Mouse (Mus musculus) c-Kit-positive CD71-positive TER-119-positive erythroid progenitor cells, embryonic 14.5 days (primary cell): ENCODE data around the gene Smg7.

Experiments used
- DNase-seq: peaks from one replicate; pipeline ENCODE4 v3.0.0-alpha.2; 2013; ENCODE audit warnings: low spot score

The Smg7 gene

DNA sequence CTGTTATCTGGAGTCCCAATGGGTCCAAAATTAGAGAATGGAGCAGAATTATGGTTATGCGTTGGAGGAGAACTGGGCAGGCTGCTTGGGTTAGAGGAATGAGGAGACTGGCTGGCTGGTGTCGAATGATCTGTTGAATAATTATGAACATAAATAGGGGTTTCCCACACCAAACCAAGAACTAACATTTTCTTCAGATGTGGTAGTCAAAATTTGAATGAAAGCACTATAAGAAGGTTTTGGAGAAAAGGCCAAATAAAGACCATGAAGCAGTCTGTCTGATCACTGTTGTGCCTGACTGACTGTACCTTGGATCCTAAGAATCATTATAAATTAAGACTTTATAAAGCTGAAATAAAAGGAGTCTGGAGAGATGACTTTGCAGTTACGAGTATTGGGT, 62.1 kb downstream of the Smg7 start:
- no peak for DNase-seq

DNA sequence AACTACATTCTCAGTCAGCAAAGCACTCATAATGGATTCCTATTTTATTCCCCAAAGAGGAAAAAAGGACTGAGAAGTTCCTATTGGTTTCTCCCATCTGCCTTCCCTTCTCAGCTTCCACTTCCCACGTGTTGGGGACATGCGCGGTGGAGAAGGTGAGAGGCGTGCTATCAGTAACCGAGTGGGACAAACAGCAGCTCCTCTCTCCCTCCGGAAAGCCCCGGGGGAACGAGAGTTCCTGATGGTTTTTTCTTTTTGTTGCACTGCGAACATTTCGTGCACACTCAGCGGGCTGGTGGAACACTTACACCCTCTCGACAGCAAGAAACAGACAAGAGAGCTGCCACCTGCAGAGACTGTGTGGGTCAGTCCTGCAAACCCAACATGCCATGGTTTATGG, 63.6 kb downstream of the Smg7 start:
- no peak for DNase-seq

DNA sequence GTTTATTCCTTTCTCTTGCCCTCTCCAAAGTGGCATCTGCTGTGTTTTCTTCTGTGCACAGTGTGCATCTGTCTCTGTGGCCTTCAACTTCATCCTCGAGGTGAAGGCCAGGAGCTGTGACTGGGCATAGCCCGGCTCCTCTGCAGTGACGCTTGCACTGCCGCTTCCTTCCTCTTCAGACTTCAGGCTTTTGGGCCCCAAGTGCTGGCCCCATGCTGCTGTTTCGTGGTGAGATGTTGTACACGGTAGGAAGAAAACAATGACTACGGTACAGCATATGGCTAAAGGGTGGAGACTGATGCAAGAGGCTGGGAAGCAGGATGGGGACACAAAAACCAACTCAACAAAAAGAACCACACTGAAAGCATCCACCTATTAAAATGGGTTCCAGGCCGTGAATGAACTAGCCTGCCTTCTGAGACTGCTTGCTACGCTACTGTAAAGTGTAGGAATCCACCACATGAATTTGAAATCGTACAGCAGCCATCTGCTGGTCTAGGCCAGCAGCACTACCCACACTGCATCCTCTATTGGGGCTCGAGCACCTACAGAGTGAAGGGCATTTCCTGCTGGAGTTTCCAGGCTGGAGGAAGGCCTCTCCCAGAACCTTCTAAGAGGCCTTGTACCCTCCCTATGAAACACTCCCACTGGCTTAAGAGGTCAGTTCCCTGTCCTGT, 64.3 kb downstream of the Smg7 start:
- no peak for DNase-seq

DNA sequence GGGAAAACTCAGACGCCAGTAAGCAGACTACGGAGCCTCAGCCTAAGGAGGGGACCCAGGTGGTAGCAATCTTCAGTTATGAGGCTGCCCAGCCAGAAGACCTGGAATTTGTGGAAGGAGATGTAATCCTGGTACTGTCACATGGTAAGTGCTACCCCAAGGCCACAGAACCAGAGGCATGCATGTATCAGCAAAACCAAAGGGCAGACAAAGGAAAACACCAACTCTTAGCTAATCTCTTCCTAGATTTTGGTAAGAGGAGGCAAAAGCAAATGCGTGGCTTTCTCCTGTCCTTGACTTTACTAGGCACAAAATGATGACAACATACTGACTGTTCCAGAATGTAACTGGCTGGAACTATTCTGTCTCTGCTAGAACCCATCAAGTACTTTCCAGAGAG, 67.4 kb downstream of the Smg7 start:
- DNase-seq: no peak

DNA sequence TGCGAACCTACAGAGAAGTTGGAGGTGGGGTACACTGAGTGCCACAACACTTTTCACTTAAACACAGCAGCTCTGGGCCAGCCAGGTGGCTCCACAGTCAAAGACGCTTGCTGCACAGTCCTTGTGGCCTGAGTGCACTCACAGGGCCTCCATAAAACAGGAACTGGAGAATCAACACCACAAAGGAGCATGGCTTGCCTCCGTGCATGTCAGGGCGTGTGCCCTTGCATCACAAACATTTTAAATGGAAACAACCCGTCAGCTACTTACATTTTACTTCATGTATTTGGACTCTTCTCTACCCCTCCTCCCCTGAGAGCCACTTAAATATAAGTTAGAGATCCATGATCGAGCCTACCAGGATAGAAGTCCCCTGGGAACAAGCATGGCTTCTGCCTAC, 70.1 kb downstream of the Smg7 start:
- no peak for DNase-seq

DNA sequence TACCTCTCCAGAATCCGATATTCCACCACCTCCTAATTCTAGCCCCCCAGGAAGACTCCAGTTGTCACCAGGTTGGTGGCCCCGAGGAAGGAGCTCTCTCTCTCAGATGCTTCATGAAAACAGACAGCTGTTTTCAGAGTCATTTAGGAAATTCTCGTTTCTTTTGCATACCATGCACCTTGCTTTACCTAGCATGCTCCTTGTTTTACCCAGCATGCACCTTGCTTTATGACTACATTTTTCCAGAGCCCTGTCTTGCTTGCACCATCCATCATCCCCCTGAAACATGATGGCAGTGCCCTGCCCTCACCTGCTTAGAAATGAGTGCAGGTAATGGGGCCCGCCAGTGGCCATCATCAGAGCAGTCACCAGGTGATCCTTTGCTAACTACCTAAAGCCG, 70.8 kb downstream of the Smg7 start:
- DNase-seq: no peak

DNA sequence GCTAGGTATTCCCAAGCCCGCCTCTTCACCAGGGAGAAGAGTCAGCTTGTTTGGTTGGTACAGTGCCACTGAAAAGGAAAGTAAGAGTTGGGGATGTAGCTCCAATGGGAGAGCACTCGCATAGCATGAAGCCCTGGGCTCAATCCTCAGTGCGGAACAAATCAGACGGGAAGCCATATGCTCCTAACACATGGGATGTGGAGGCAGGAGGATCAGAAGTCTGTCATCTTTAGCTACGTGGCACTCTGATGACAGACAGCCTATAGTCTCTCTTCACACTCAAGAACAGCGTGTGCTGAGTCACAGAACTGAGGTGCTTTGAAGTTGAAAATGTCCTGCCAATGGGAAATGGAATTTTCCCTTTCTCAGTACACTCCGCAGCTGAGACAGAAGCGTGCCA, 71.4 kb downstream of the Smg7 start:
- no peak for DNase-seq

DNA sequence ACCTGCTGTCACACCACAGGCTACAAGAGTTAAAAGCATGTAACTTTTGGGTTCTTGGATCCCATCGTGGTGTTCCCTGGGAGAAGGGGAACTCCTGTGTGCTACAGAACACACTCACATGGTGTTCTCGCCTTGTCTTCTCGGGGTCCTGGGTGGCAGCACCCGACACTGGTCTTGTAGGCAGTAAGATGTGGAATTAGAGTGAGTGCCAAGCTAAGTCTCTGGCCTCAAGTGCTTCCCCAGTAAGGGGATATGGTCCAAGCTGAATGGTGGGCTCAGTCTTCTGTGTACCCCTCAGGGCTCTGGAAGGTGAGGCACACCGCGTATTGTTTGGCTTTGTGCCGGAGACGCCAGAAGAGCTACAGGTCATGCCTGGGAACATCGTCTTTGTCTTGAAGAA, 72.4 kb downstream of the Smg7 start:
- DNase-seq: no peak

DNA sequence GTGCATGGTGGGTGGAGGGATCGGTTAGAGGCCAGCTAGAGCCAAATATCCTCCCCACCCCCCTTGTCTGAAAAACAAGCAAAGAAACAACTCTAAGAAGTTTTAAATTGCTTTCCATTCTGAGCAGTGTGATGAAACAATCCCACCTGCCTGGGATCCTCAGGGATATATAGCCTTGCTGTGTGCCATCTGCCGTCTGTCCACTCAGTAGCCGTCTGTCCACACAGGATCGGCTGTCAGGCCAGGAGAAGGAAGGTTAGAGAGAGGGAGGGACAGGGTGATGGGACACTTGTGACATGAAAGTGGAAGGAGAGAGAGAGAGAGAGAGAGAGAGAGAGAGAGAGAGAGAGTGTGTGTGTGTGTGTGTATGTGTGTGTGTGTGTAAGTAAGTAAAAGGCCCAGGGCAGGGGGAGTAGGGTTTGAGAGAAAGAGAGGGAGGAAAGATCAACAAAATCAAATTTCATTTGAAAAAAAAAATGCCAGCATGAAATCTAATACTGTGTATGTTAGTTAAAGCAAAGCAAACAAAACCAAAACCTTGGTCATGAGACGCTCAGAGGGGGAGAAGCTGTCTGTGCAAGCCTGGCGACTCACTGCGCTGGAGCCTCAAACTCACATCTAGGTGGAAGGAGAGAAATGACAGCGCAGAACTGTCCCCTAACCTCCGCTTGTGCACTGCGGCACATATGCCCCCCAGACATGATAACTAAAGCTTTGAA, 73.7 kb downstream of the Smg7 start:
- DNase-seq: no peak

DNA sequence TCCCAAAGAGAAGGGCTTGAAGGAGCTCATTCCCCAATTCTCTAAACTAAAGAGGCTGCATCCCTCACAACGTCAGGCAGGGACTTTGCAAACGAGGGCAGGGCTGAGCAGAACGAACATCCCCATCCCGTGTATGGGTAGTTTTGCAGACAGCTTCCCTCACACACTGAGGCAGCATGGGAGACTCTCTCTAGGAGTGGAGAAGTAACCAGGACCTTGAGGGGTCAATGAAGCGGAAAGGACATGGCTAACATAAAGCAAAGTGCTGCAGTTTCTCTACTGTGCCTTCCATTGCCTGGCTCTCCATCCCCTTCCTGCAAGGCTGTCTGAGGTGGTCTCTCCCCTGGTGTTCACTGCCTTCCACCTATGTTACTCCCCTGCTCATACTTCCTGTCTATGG, 74.3 kb downstream of the Smg7 start:
- no peak for DNase-seq

DNA sequence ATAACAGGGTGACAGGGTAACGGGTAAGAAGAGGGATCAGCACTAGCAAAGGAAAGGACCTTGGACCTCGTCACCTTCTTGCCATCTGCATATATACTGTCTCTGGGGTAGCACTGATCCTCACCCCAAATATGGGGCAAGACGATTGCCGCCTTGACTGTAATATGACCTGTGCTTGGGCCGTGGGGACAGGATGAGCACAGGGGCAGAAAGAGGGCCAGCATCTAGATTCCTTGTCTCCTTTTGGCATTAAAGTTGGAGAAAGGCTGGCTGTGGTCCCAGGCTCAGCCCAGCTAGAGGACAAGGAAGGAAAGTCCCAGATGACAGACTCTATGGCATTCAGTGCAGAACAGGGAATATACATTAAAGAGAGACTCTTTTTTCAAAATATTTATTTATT, 76.0 kb downstream of the Smg7 start:
- DNase-seq: no peak

DNA sequence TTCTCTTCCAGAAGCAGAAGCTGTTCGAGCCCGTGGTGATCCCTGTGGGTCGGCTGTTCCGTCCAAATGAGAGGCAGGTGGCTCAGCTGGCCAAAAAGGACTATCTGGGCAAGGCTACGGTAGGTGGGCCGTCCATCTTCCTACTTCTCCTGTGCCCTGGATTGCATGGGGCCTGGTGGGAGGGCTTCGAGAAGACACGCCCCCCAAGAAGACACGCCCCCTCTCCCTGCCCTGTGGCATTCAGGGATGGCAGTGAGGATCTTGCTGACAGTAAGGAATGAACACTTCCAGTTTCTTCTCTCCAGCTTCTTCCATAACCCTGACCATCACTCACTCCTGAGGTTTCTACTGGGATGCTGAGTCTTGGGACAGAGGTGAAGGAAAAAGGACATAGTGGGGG, 78.2 kb downstream of the Smg7 start:
- DNase-seq: no peak

DNA sequence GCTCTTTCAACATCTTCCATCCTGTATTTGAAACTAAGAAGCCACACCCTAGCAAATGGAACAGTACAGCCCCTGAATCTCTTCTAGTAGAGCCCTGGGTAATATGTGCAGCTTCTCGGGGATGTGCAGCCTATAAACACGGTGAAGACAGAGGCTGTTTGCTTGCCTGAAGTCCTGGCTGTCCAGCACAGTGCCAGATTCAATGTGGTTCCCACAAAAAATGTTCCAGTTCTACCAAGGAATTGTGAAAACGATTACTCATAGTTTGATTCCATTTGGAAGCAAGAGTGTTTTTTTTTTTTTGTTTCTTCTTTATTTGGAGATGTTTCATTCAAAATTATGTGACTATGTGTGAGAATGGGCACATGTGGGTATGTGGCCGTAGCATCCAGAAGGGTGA, 80.7 kb downstream of the Smg7 start:
- no peak for DNase-seq

DNA sequence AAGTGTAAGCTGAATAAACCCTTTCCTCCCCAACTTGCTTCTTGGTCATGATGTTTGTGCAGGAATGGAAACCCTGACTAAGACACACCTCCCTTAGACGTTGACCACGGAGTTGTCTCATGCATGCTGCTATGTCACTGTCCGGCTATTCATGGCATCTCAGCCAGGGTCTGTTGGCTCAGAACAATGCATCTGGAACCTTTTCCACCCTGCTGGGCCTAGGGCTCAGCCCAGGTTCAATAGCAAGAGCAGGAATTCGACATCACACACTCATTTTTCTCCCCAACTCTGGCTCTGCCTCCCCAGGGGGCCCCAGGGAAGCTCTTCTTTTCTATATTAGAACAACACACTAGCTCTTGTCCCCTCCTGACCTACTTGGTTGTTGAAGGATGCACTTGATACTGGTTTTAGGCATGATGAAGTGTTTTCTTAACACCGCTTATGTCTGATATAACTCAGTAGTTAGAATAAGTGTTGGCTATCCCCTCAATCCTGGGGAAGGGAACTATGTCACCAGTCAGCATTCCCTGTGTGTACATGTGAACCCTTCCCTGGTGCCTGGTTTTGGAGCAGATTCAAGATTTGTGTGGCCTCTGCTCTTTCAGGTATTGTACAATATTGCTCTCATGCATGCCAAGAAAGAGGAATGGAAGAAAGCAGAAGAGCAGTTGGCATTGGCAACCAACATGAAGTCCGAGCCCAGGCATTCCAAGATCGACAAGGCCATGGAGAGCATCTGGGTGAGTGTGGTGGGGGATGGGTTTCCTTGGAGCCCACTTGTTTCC, 81.3 kb downstream of the Smg7 start:
- no peak for DNase-seq

DNA sequence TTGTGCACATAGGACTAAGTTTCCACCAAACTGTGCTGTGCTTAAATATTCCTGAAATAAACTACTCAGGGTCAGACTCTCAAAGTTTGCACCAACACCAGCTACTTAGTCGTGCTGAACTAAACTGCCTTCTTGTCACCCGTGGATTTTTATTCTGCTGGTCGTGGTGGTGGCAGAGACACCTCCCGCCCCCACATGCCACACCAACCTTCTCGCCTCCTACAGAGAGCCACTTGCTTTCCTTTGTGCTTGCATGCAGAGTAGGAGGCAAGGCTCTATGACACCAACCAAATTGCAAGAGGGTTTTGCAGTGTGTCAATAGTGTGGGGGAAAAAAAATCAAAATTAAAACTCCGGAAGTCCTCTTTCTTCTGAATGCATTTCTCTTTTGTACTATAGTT, 82.9 kb downstream of the Smg7 start:
- DNase-seq: no peak

DNA sequence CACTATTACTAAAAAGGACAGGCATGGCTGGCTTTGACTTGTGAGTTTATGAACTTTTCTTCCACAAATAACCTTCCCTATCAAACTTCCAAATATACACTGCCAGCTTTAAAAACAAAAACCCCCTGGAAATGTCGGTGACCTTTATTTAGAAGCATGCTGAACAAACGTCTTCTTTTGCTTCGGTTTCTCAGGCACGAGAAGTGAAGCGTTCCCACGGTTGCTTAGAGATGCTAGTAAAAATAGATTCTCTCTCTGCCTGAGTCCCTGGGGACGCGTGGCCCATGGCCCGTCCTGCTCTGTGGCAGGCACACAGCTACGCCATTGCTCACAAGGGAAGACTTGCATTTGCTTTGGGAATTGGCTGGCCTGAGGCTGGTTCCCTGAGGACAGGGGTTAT, 84.7 kb downstream of the Smg7 start:
- no peak for DNase-seq

DNA sequence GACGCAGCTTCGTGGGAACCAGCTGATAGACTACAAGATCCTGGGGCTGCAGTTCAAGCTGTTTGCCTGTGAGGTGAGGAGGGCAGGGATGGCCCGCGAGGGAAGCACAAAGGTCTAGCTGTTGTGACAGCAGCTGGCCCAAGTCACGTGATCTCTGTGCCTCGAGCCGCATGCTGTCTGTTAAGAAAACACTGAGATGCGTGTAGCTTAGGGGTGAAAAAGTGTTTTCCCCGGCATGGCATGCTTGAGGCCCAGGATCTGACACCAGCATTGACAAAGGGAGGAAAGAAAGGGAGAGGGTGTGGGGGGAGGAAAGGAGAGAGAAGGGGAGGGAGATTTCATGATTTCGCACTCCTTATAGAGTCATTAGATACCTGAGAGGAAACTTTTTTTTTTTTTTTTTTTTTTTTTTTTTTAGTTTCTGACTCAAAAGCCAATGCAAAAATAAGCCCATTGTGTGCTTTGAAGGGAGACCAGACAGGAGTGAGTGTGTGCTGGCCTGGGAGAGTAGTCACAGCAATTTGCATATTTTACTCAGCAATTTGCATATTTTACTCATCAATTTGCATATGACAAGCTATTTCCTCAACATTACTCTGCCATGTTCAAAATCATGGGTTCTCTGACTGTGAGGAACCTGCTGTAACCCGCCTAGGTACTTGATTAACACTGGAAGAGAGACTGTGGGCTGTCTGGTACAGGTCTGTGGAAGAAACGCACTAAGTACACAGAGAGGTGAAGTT, 85.2 kb downstream of the Smg7 start:
- no peak for DNase-seq

DNA sequence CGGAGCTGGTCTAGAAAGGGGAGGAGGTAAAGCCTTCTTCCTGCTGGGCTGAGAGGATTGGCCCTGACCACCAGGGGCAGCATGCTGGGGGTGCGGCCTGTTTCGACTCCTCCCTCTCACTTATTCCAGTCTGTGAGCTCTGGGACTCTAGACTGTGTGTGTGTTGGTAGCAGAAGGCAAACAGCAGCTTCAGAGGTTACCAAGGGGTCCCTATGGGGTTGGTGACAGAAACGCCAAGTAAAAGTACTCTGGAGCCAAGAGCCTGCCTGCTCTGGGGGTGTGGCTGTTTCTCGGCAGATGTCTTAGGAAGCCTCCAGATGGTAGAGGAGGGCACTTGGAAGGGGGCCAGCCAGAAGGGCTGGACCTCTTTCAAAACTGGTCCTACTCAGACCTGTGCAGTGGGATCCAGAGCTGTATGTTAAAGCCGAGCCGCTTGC, 87.2 kb downstream of the Smg7 start:
- DNase-seq: peak; percentile 13

DNA sequence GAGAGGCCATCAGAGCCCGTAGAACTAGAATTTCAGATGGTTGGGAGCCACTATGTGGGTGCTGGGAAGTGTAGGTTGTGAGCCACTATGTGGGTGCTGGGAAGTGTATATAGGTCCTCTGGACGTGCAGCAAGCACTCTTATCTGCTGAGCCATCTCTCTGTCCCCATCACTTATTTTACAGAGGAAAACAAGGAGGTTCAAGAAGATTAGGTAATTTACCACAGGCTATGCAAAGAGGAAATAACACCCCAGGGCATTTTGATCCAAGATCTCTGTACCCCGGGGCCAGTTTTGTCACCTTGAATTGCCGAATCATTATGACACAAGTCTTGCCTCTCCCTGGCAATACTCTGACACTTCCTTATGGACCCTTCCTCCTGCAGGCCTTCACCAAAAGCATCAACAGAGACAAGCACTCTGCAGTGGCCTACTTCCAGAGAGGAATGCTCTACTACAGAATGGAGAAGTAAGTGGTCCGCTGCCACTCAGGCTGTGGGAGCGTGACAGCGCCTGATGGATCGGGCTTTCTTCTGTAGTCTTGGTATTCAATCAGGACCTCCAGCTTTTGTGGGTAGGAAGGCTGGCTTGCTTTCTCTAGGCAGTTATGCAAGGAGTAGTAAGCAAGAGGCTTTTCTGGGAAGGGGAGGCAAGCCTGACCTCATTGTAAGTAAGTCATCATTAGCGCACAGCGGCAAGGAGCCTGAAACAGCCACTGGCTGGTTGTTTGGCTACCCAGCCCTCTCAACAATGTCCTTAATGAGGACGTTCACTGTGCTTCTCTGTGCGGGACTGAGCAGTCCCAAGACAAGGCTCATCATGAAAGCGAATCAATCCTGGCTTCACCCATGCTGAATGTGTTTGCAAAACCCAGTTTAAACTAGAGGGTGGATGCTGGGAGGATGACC, 91.7 kb downstream of the Smg7 start:
- no peak for DNase-seq

DNA sequence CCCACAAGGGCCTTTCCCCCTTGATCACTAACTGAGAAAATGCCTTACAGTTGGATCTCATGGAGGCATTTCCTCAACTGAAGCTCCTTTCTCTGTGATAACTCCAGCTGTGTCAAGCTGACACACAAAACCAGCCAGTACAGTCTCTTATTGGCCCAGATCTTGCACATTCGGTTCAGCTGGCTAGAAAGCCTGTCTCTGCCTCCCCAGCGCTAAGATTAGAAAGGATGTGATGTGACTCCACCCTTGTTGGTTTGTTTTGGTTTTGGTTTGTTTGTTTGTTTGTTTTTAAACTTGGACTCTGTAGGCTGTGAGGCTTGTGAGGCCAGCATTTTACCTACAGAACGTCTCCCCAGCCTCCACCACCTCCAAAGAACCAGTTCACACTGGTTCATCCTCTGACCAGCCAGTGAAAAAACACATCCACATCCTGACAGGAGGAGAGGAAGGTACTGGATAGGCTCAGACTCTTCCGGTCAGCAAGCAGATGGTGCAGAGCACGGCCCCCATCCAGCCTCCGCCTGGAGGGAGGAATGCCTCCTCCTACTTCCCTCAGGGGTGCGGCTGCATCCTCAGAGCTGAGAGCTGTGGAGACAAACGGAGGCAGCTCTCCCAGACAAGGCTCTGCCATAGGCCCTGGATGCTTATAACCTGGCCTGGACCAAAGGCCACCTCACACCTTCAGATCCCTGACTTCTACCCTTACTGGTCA, 92.7 kb downstream of the Smg7 start:
- no peak for DNase-seq

DNA sequence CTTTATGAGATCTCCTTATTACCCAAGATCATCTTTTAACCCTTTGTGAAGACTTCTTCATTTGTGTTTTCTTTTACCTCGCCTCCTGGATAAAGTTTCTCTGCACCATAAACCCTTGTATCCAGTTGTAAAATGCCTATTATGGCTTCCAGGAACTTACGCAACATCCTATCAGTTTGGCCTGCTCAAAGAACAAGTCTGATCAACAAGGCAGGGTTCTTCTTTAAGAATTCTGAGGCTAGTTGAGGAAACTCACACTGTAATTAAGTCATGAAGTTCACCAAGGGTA, 94.1 kb downstream of the Smg7 start:
- DNase-seq: no peak
